Mouse (Mus musculus): Measurements from ENCODE around the gene Zfp69.

Gene Zfp69

GRCm38 (mm10) chr4:120886131-120886530 lies 65.4 kb downstream of the Zfp69 start:
- DNase-seq (ENCODE audit: extremely low spot score) = no peak

GRCm38 (mm10) chr4:120885208-120886120 lies 66.0 kb downstream of the Zfp69 start:
- DNase-seq (ENCODE audit: extremely low spot score) = no peak

DNA sequence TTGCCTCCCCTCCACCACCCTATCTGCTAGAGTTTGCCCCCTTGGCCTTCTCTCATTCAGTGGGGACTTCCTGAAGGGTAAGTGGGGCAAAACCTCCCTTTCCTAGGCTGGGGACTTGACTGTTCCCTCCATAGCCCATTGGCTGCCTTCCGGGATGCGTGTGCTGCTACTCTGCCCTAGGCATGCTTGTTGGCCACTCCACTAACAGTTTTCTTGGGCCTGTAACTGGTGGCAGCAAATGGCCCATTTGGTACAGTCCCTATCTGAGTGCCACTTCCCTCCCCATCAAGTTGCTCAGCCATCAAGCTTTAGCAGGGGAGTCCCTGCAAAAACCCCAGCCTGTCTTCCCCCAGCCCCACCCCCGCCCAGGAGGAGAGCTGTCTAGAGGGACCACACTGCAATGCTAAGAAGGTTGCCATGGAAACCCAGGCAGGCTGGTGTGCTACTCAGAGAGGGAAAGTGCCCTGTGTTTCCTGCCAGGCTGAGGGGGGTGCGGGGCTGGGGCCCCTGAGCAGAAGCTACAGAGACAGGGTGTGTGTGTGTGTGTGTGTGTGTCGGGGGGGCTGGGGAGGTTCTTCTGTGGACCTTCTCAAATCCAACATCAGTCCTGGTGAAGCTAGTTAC lies 69.4 kb downstream of the Zfp69 start:
- no peak for DNase-seq (ENCODE audit: extremely low spot score)

- no peak for DNase-seq (ENCODE audit: extremely low spot score)
These were observed 70.6 kb downstream of the Zfp69 start for GRCm38 (mm10) chr4:120880731-120881432.

All from embryo, embryonic 9.5 days (tissue).